In the genomic region with DNA sequence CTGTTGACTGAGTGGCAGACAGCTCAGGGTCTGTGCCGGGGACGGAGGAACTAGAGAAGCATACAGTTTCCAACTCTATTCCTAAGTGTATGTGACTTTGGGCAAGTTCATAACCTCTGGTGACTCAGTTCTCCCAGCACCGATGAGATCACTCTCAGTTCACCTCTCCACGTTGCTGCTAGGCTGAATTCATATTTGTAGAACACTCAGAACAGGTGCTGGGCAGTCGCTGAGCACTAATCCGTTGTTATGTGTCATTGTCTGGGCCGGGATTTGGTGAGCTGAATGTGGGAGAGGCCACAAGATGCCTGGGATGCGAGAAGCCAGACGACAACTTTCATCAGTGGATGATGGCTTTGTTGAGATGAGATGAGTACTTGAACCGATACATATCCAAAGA, we compare ENCODE assay signal across 7 mouse cellular contexts.
"Had no signal": no experiment of that assay in that cellular context is flagged by ENCODE, and none has a peak within 500 bp of the region (broad histone marks: within the 10 kb centered on the region; RNA-seq: fewer than 3 reads in every experiment).

No protein-coding gene starts in this region.

- DNase-seq: kidney, adult 2 months; kidney, postnatal 14 days; left cerebral cortex, postnatal 4 days; lung, postnatal 4 days; midbrain, embryonic 14.5 days; right cerebral cortex, postnatal 14 days; thymus, postnatal 4 days had no signal
